Mouse (Mus musculus) embryonic fibroblast, embryonic 13.5 days (primary cell): ENCODE results near the gene Cux2. TPM values are rescaled to one million over a fixed set of nuclear protein-coding genes. Genes with fewer than 3 reads are reported as not detected.

Experiments
- H3K27ac ChIP-seq: 2 replicates; pipeline ENCODE4 v1.5.1; 2012; ENCODE audit warnings: low read length, control low read depth, inconsistent platforms; ENCODE audit not compliant: insufficient read depth
- H3K4me1 ChIP-seq: 2 replicates; pipeline ENCODE4 v1.6.1; 2011; ENCODE audit warnings: low read length; ENCODE audit not compliant: control insufficient read depth, insufficient read depth
- H3K4me3 ChIP-seq: 2 replicates; pipeline ENCODE4 v1.5.1; 2011; ENCODE audit warnings: mild to moderate bottlenecking, control low read depth, low read length; ENCODE audit not compliant: insufficient read depth
- CTCF ChIP-seq: IDR thresholded peaks from 2 replicates; pipeline ENCODE4 v1.5.1; 2011; ENCODE audit warnings: mild to moderate bottlenecking, control low read depth, low read length, moderate library complexity, borderline replicate concordance; ENCODE audit not compliant: insufficient read depth
- POLR2A ChIP-seq: IDR thresholded peaks from 2 replicates; pipeline ENCODE4 v1.6.1; 2011; ENCODE audit warnings: low read depth, mild to moderate bottlenecking, control low read depth, low read length, moderate library complexity
- polyA plus RNA-seq: library from polyadenylated mRNA; stranded (reverse); fragments of >200 nt; gene quantifications from 2 replicates; pipeline ENCODE4 v1.2.4, GENCODE M21; 2011; ENCODE audit warnings: low read depth; ENCODE audit not compliant: missing spikeins, insufficient read length

The Cux2 gene
- polyA plus RNA-seq, 1 experiment: 1.0 TPM

DNA sequence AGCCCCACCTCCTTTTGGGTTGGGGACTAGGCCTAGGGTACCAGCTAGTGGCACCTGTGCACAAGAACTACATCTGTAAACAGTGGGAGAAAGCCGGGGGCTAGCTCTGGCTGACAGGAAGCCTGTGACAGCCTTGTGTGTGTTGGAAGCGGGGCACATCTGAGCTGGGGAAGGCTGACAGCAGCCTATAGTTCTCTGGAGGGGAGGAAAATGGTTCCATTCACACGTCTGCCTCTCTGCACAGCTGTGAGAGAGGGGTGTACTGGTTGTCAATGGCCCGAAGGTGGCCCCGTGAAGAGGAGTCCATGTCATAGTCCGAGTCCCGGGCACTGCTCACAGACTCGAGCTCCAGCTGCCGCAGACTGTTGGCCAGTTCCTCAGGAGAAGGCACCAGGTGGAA is 232.4 kb downstream of the Cux2 start:
- TF ChIP-seq CTCF (no peak), POLR2A (no peak)
- Histone ChIP-seq H3K27ac (no peak overlapping the region), H3K4me1 (peaks cover 11% of the 10 kb centered on the region), H3K4me3 (no peak overlapping the region)

DNA sequence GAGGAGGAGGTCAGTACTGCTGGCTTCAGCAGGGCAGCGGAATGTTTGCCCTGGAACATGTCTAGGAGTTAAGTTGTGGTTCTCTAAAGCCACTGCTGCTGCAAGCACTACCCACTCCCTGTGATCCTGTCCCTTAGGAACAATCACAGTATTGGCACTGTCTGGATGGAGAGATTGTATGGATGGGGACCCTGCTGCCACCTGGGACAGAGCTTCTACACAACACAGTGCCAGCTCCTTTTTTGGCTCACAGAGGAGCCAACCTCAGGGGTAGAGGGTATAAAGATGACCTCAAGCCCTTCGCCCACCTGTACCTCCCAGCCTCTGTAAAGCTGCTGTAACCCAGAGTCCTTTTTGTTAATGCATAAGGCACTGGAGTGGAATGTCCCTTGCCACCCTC is 233.3 kb downstream of the Cux2 start:
- Histone ChIP-seq H3K4me3 (no peak overlapping the region), H3K4me1 (peaks cover 7% of the 10 kb centered on the region), H3K27ac (no peak overlapping the region)
- TF ChIP-seq POLR2A (no peak), CTCF (no peak)

GRCm38 (mm10) chr5:121815867-121816380 is 234.0 kb downstream of the Cux2 start:
- TF ChIP-seq POLR2A (no peak), CTCF (no peak)
- Histone ChIP-seq H3K4me3 (no peak overlapping the region), H3K27ac (no peak overlapping the region), H3K4me1 (peaks cover 7% of the 10 kb centered on the region)

DNA sequence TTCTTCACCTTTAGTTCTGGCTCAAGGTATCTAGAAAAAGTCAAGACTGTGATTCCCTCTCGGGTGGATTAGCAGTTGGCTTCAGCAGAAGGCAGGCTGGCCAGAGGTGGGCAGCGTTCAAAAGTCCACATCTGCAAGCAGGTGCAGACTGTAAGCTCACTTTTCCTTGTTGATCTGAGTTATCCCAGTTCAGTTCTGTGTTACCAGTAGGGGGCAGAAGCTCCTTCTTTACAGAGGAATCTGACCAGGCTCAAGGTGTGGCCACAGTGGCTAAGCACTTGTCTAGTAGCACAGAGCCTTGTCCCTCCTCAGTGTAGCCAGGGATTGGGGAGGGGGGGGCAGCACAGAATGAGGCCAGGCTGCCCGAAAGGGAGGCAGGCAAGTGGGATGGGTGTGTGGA is 234.8 kb downstream of the Cux2 start:
- TF ChIP-seq CTCF (no peak), POLR2A (no peak)
- no peak overlapping the region for H3K27ac ChIP-seq
- no peak overlapping the region for H3K4me3 ChIP-seq
- peaks cover 5% of the 10 kb centered on the region; the same call in 1 of the 2 replicates for H3K4me1 ChIP-seq

GRCm38 (mm10) chr5:121813744-121814143 is 236.2 kb downstream of the Cux2 start:
- TF ChIP-seq CTCF (no peak), POLR2A (no peak)
- Histone ChIP-seq H3K4me1 (no peaks in the 10 kb centered on the region), H3K27ac (peak overlapping the region; percentile 72), H3K4me3 (no peak overlapping the region)

DNA sequence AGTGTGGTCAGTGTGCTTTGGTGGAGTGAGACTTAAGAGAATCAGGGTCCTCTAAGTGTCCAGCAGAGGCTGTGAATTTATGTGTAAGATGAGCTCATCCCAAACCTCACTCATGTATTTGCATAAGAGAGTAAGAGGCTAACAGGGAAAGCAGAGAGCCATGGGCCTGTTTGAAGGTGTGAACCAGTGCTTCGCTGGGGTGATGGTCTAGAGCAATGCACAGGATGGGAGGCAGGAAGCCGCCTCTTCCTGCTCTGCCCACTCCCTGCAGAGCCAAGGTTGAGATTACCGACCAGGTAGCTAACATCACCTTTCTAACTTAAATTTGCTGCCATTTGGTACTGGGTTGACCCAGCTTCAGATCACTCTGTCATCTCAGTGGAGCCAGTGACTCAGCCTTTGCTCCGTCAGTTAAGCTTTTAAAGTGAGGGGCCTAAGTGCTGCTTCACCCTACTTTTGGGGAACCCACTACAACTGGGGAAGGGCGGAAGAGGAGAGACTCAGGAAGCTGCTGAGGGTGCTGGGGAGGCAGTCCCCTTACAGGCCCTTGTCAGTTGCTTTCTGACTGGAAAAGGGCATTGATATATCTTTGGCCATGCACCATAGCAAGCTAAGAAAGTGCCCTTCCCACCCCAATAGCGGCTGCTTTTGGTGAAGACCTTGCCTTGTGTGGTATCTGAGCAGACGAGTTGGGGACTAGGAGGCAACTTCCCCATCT is 237.2 kb downstream of the Cux2 start:
- TF ChIP-seq POLR2A (no peak), CTCF (no peak)
- Histone ChIP-seq H3K27ac (no peak overlapping the region), H3K4me1 (no peaks in the 10 kb centered on the region), H3K4me3 (no peak overlapping the region)

DNA sequence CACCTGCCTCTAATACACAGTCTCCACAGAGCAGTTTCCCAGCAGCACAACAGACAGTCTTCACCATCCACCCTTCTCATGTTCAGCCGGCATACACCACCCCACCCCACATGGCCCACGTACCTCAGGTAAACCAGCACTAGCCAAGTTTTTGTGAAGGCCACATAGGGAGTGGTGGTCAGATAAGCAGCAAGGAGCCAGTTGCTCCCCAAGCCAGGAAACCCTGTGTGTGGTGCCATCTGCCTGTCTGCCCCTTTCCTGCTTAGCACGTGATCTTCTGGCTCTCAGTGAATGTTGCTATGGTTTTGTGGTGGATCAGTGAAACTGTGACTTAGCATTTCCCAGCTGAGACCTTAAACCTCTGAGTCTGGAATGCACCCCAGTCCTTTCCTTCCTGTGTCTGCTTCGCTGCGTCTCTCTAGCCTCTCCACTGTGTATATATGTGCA is 238.4 kb downstream of the Cux2 start:
- H3K27ac ChIP-seq: no peak overlapping the region
- no peak overlapping the region for H3K4me3 ChIP-seq
- peaks cover 2% of the 10 kb centered on the region; the same call in 1 of the 2 replicates for H3K4me1 ChIP-seq
- TF ChIP-seq CTCF (no peak), POLR2A (no peak)

DNA sequence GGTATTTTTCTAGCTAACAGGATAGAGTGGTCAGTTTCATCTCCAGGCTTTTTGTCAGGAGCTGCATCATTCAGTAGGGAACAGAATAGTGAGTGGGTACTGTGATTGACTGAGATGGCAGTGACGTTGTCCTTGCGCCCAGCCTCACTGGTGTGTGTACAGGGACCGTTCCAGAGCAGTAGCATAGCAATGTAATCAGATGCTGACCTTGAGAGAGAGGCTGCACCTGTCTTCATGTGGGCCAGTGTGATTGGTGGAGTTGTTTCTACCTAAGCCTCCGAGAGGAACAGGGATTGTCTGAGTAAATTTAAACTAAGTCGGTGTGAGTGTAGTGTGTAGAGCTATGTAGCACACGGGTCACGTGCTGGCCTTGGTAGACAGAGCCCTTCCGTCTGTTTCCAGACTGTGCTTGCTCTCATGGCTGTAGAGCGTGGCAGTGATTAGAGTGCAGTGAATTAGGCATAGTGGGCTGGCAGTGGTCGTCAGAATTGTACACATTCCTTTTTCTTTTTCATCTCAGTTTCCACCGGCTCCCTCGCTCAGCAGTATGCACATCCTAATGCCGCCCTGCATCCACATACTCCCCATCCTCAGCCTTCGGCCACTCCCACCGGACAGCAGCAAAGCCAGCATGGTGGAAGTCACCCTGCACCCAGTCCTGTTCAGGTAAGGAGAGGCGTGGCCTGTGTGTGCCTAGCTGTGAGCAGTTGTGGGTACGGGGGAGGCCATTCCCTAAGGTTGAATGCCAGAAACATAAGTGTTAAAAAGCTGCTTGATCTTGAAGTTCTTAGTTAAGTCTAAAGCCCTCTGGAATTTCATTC is 239.4 kb downstream of the Cux2 start:
- no peak overlapping the region for H3K4me3 ChIP-seq
- H3K27ac ChIP-seq: no peak overlapping the region
- no peak for TF ChIP-seq POLR2A
- TF ChIP-seq CTCF: no peak
- H3K4me1 ChIP-seq: peaks cover 2% of the 10 kb centered on the region; the same call in 1 of the 2 replicates

GRCm38 (mm10) chr5:121809667-121810224 is 240.2 kb downstream of the Cux2 start:
- H3K27ac ChIP-seq: no peak overlapping the region
- H3K4me3 ChIP-seq: no peak overlapping the region
- TF ChIP-seq POLR2A: no peak
- TF ChIP-seq CTCF: no peak
- H3K4me1 ChIP-seq: peaks cover 2% of the 10 kb centered on the region; the same call in 1 of the 2 replicates

GRCm38 (mm10) chr5:121808202-121808601 is 241.7 kb downstream of the Cux2 start:
- Histone ChIP-seq H3K4me1 (peaks cover 2% of the 10 kb centered on the region; the same call in 1 of the 2 replicates), H3K27ac (no peak overlapping the region), H3K4me3 (no peak overlapping the region)
- TF ChIP-seq CTCF: no peak
- no peak for TF ChIP-seq POLR2A
